Mouse (Mus musculus): ENCODE measurements around the gene Gm2115. TPM values are rescaled to one million over a fixed set of nuclear protein-coding genes. Genes with fewer than 3 reads are reported as not detected.

The Gm2115 gene
- under 1 TPM in 1 of 2 experiments, not detected in 1; 0.08 TPM for polyA plus RNA-seq (2017; shearing (Covaris generic))

- no peak for ATAC-seq
Measured at GRCm38 (mm10) chr7:84528796-84529533, at the start of gene Gm2115. TSS of gene Gm2115 (plus strand) at chr7:84528954.

GRCm38 (mm10) chr7:84483447-84484407 is 45.0 kb upstream of the Gm2115 start:
- ATAC-seq, result no peak

GRCm38 (mm10) chr7:84486485-84486884 is 42.3 kb upstream of the Gm2115 start:
- ATAC-seq, result no peak

- ATAC-seq, result no peak
Measured at GRCm38 (mm10) chr7:84503163-84503562, 25.6 kb upstream of the Gm2115 start.

- ATAC-seq, result no peak
Measured at GRCm38 (mm10) chr7:84518533-84519198, 10.1 kb upstream of the Gm2115 start.

- no peak for ATAC-seq
Measured at GRCm38 (mm10) chr7:84521329-84521728, 7.4 kb upstream of the Gm2115 start.

- ATAC-seq, result no peak
Measured at GRCm38 (mm10) chr7:84522426-84522825, 6.3 kb upstream of the Gm2115 start.

GRCm38 (mm10) chr7:84526171-84526570 is 2.6 kb upstream of the Gm2115 start:
- no peak for ATAC-seq

- no peak for ATAC-seq
Measured at GRCm38 (mm10) chr7:84532795-84533194, 4.0 kb downstream of the Gm2115 start.

GRCm38 (mm10) chr7:84534632-84535031 is 5.9 kb downstream of the Gm2115 start:
- no peak for ATAC-seq

- ATAC-seq, result no peak
Measured at GRCm38 (mm10) chr7:84544946-84545345, 16.2 kb downstream of the Gm2115 start.

GRCm38 (mm10) chr7:84546667-84547066 is 17.9 kb downstream of the Gm2115 start:
- ATAC-seq, result no peak

GRCm38 (mm10) chr7:84551472-84551871 is 22.7 kb downstream of the Gm2115 start:
- no peak for ATAC-seq

- no peak for ATAC-seq
Measured at GRCm38 (mm10) chr7:84555294-84555693, 26.5 kb downstream of the Gm2115 start.

- ATAC-seq, result no peak
Measured at GRCm38 (mm10) chr7:84557332-84557731, 28.6 kb downstream of the Gm2115 start.

- no peak for ATAC-seq
Measured at GRCm38 (mm10) chr7:84560500-84560899, 31.7 kb downstream of the Gm2115 start.

GRCm38 (mm10) chr7:84564236-84564635 is 35.5 kb downstream of the Gm2115 start:
- no peak for ATAC-seq

GRCm38 (mm10) chr7:84566200-84566599 is 37.4 kb downstream of the Gm2115 start:
- no peak for ATAC-seq

- ATAC-seq, result no peak
Measured at GRCm38 (mm10) chr7:84577034-84577433, 48.3 kb downstream of the Gm2115 start.

- ATAC-seq, result no peak
Measured at GRCm38 (mm10) chr7:84578841-84579240, 50.1 kb downstream of the Gm2115 start.

GRCm38 (mm10) chr7:84579769-84580168 is 51.0 kb downstream of the Gm2115 start:
- no peak for ATAC-seq

GRCm38 (mm10) chr7:84585086-84585485 is 56.3 kb downstream of the Gm2115 start:
- no peak for ATAC-seq
